Mouse (Mus musculus) retina, embryonic 14.5 days (tissue): ENCODE measurements around the gene Gtf2b.

ENCODE experiments used
- DNase-seq: peaks from one replicate; pipeline ENCODE4 v3.0.0-alpha.2; 2015; ENCODE audit warnings: low spot score

Gtf2b gene

DNA sequence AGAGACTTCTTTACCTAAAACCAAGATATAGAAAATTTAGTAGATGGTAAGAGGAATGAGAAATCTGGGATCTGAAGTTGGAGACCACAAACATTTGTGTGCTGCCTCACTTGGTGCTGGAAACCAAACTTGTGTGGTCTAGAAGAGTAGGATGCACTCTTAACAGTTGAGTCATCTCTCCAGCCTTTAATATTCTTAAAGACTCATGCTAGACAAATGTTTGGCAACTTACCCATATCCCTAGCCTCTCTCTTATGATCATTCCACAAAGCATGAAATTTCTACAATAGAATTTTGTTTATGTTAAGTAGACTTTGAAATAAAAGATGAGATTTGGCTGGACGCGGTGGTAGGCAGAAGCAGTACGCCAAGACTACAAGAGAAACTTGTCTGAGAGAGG is 52.7 kb downstream of the Gtf2b start:
- DNase-seq = no peak

GRCm38 (mm10) chr3:142823606-142824005 is 58.8 kb downstream of the Gtf2b start:
- no peak for DNase-seq

GRCm38 (mm10) chr3:142826449-142827146 is 61.8 kb downstream of the Gtf2b start:
- no peak for DNase-seq

DNA sequence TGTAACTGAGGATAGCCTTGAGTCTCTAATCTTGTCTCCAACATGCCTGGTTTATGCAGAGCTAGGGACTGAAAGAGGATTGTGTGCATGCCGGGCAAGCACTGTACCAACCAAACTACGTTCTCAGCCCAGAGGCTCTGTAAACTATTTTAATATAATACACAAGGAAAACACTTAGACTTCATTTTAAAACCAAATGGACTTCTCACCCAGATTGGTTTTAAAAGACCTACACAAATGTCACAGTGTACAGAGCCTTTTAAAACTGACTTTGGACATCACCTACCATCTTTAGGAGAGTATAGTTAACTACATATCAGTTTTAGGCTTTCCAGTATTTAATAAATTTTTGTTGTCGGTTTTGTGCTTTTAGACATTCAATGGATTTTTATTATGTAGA is 68.1 kb downstream of the Gtf2b start:
- no peak for DNase-seq
